Mouse (Mus musculus) 3T3-L1 (cell line): ENCODE results near the gene Aicda.

Experiments
- DNase-seq: peaks from one replicate; pipeline ENCODE4 v3.0.0-alpha.2; 2015; ENCODE audit warnings: low read depth, low spot score

The Aicda gene

GRCm38 (mm10) chr6:122600066-122600646, 46.6 kb downstream of the Aicda start:
- no peak for DNase-seq

DNA sequence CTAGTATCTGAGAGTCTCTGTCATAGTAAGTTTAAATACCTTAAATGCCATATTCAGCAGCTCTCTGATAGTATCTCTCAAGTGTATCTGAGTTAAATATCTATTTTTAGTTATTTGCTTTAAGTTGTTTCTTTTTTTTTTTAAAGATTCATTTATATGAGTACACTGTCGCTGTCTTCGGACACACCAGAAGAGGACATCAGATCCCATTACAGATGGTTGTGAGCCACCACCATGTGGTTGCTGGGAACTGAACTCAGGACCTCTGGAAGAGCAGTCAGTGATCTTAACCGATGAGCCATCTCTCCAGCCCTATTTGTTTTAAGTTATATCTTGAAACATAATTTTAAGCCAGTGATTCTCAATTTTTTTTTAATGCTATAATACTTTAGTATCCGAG, 47.4 kb downstream of the Aicda start:
- no peak for DNase-seq

- no peak for DNase-seq
These were observed 48.0 kb downstream of the Aicda start for GRCm38 (mm10) chr6:122601615-122602014.

- peak; percentile 97 for DNase-seq
These were observed 48.8 kb downstream of the Aicda start, which contains the start of gene Apobec1 for GRCm38 (mm10) chr6:122602242-122602991. TSS of gene Apobec1 (minus strand) at chr6:122602444.

DNA sequence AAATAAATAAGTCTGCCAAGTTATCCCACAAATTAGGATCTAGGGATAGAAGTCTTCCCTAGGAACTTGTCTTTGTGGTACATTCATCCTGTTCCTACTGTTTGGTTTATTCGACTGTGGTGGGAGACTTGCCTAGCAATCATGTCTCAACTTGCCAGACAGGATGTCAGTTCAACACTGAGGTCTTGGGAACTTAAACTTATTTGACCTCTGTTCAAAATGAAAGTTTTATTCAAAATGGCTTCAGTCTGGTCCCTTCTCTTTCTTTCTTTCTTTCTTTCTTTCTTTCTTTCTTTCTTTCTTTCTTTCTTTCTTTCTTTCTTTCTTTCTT, 49.4 kb downstream of the Aicda start:
- no peak for DNase-seq

DNA sequence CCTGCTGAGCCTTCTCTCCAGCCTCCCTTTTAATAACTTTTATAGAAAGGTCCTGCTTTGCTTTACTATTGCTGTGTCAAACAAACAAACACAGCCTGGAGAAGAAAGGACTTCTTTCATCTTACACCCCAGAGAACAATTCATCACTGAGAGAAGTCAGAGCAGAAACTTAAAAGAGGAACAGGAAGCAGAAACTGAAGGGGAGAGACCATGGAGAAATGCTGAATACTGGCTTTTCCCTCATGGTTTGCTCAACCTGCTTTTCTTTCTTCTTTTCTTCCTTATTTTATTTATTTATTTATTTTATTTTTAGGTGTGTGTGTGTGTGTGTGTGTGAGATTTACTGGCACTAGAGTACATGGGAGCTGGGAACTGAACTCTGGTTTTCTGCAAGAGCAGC, 50.7 kb downstream of the Aicda start:
- DNase-seq: no peak

DNA sequence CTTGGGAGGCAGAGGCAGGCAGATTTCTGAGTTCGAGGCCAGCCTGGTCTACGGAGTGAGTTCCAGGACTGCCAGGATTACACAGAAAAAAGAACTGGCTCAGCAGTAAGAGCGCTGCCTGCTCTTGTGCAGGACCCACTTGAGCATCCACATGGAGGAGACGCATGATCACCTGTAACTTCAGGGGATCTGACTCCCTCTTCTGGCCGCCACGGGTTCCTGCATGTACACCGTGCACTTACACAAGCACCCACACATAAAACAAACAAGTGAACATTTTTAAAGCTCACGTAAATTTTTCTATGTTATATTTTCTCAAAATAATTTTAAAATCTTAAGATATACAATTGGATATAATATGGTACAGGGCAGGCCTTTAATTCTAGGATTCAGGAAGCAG, 51.9 kb downstream of the Aicda start:
- peak; percentile 12 for DNase-seq

- DNase-seq: no peak
These were observed 53.1 kb downstream of the Aicda start for GRCm38 (mm10) chr6:122606661-122607060.

DNA sequence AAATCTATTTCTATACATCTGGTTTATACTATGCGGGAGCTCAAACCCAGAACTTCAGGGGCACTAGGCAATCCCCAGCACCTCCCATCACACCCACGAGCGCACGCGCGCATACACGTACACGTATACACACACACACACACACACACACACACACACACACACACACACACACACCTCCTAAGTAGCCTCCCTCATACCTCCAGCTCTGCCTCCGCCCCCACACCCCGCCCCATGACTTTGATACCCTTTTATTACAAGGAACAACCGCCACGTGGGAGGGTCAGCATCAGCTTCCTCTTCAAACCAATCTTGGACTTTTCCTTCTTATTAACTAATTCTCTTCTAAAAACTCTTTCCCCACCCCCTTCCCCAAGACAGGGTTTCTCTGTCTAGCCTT, 54.1 kb downstream of the Aicda start:
- DNase-seq: no peak

- peak; percentile 15 for DNase-seq
These were observed 55.1 kb downstream of the Aicda start for GRCm38 (mm10) chr6:122608434-122609376.

GRCm38 (mm10) chr6:122609377-122609728, 55.8 kb downstream of the Aicda start:
- DNase-seq: no peak

DNA sequence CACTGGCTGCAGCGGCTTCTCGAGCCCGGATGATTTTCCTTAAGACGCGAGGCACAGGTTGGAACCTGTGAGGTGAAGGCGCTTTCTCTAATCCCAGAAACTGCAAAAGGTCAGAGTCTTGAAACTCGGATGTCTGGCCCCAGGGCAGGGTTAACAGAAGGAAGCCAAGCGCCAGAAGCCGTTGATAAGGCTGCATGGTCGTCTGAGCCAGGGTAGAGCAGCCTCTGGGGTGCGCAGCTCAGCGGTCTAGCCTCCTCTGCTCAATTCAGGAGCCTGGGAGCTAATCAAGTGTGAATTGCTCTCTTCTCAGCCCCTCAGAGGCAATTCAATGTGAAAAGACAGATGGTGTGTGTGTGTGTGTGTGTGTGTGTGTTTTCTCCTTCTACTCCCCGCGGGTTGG, 56.2 kb downstream of the Aicda start, which contains the start of gene Gdf3:
Gdf3 (minus strand) TSS at position 317 of the 400 bp plus-strand sequence.
- DNase-seq: no peak

DNA sequence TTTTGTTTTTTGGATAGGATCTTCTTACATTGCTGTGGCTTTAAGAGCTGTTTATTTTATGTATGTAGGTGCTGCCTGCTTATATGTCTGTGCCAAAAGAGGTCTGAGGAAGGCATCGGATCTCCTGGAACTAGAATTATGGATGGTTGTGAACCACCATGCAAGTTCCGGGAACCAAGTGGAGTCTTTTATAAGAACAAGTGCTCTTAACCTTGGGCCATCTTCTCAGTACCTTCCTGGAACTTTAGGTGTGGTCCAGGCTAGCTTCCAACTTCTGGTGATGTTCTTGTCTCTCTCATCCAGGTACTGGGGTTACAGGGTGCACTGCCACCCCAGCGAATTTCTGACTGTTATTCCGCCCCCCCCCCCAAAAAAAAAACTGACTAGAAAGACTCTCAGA, 58.8 kb downstream of the Aicda start:
- no peak for DNase-seq
